Mouse (Mus musculus) myocyte (in vitro differentiated cells): Measurements from ENCODE around the gene Gnaq.

Experiments used
- E2F4 ChIP-seq: IDR thresholded peaks from one replicate; pipeline ENCODE4 v1.6.1; 2011; ENCODE audit warnings: mild to moderate bottlenecking, control low read depth, moderate library complexity; ENCODE audit not compliant: insufficient read depth
- MAX ChIP-seq: IDR thresholded peaks from one replicate; pipeline ENCODE4 v1.6.1; 2011; ENCODE audit warnings: low read depth, mild to moderate bottlenecking, control low read depth
- POLR2A ChIP-seq: IDR thresholded peaks from one replicate; pipeline ENCODE4 v1.6.1; 2011; ENCODE audit warnings: low read depth, mild to moderate bottlenecking, control low read depth, moderate library complexity; ENCODE audit not compliant: insufficient read length
- POLR2AphosphoS2 ChIP-seq: IDR thresholded peaks from one replicate; pipeline ENCODE4 v1.6.1; 2011; ENCODE audit warnings: low read depth, control low read depth; ENCODE audit not compliant: insufficient read length
- TCF3 ChIP-seq: IDR thresholded peaks from one replicate; pipeline ENCODE4 v1.6.1; 2011; ENCODE audit warnings: low read depth, control low read depth; ENCODE audit not compliant: insufficient read length
- USF1 ChIP-seq: IDR thresholded peaks from one replicate; pipeline ENCODE4 v1.6.1; 2011; ENCODE audit warnings: low read depth, mild to moderate bottlenecking, control low read depth, moderate library complexity

DNA sequence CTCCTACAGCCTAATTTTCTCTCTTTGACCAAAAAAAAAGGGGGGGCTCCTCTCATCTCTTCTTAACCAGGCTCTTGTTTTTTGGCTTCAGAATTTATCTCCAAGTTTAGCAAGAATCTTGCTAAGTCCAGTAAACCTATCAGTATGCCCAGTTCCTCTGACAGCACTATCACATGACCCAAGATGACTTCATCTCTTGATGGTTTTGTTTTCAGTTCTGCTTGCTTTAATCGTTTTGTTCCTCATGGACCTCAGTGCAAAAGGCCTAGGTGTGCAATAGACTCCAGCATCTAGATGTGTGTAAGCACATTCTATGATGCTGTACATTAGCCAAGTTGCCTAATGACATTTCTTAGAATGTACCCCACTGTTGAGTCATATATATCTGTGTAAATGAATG is 275.1 kb downstream of the Gnaq start:
- TF ChIP-seq POLR2A (no peak), TCF3 (no peak), USF1 (no peak), POLR2AphosphoS2 (no peak), MAX (no peak), E2F4 (no peak)
